Mouse (Mus musculus): ENCODE results near the gene Fkbp6. TPM values are rescaled to one million over a fixed set of nuclear protein-coding genes. Genes with fewer than 3 reads are reported as not detected.

Fkbp6 gene
- polyA plus RNA-seq, 1 experiment from 2014 or later: not detected

DNA sequence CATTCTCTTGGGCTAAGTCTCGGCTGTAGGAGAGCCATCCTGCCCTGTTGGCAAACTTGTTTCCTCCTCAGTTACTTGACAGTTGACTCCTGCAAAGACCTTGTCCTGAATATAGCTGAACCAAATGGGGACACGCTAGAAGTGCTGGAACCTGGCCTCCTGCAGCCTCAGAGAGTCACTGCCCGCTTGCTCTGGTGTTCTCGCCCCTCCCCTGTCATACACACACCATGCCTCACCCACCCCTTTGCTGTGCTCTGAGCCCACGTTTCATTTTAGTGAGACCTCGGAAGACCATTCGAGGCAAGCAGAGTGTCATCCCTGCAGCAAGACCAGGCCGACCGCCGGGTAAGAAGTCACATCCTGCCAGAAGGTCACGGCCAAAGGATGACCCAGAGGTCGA, 107.7 kb downstream of the Fkbp6 start:
- Histone ChIP-seq H3K9me3 (ENCODE audit: low read length) (no peaks in the 10 kb centered on the region), H3K27me3 (replicated peaks; ENCODE audit: insufficient read depth, low read length) (no peaks in the 10 kb centered on the region), H3K9ac (replicated peaks; ENCODE audit: low read depth) (no peak overlapping the region), H3K36me3 (ENCODE audit: insufficient read depth, low read length) (peaks cover 61% of the 10 kb centered on the region), H3K4me1 (ENCODE audit: insufficient read depth, low read depth, low read length) (no peaks in the 10 kb centered on the region), H3K4me2 (replicated peaks; ENCODE audit: low read depth, low read length) (no peak overlapping the region), H3K4me3 (ENCODE audit: low read depth, low read length) (no peak overlapping the region), H3K27ac (ENCODE audit: low read length) (no peak overlapping the region)
- WGBS: 84% methylated on average over 12 of the region's 12 CpGs
- DNase-seq (ENCODE audit: low spot score) (no peak), ATAC-seq (no peak)
- TF ChIP-seq EP300 (IDR thresholded peaks at IDR 0.05): no peak
- TF ChIP-seq CTCF (IDR thresholded peaks at IDR 0.05): no peak

Small RNA genes lying within 50 kb of the gene (microRNA-seq; reads per million reads assigned to microRNA genes)
- gene Mir7033: not detected

Other genes starting within 250 kb of the Fkbp6 start
- gene Tbl2, start 200.4 kb downstream of the Fkbp6 start, polyA plus RNA-seq (2015; fragmentation: Nextera tagmentation; extraction: Ambion mirVana): 8.7 and 9.5 TPM in 2 replicates
- 63.1 and 65.7 TPM in 2 replicates for gene Bcl7b, start 181.8 kb downstream of the Fkbp6 start, polyA plus RNA-seq (2015; fragmentation: Nextera tagmentation; extraction: Ambion mirVana)
- gene Baz1b, start 162.8 kb downstream of the Fkbp6 start, polyA plus RNA-seq (2015; fragmentation: Nextera tagmentation; extraction: Ambion mirVana): 14.6 and 19.2 TPM in 2 replicates
- gene Fzd9, start 98.8 kb downstream of the Fkbp6 start, polyA plus RNA-seq (2015; fragmentation: Nextera tagmentation; extraction: Ambion mirVana): 0.19 and 0.33 TPM in 2 replicates
- not detected in 2 replicates for gene Trim50, start 3.3 kb upstream of the Fkbp6 start, polyA plus RNA-seq (2015; fragmentation: Nextera tagmentation; extraction: Ambion mirVana)
- 13.5 and 13.6 TPM in 2 replicates for gene Nsun5, start 19.9 kb upstream of the Fkbp6 start, polyA plus RNA-seq (2015; fragmentation: Nextera tagmentation; extraction: Ambion mirVana)
- 3.9 and 4.7 TPM in 2 replicates for gene Pom121, start 44.5 kb upstream of the Fkbp6 start, polyA plus RNA-seq (2015; fragmentation: Nextera tagmentation; extraction: Ambion mirVana)
- 17.7 and 20.8 TPM in 2 replicates for gene Hip1, start 195.1 kb upstream of the Fkbp6 start, polyA plus RNA-seq (2015; fragmentation: Nextera tagmentation; extraction: Ambion mirVana)
- not detected in 2 replicates for gene Ccl26, start 213.5 kb upstream of the Fkbp6 start, polyA plus RNA-seq (2015; fragmentation: Nextera tagmentation; extraction: Ambion mirVana)
- 0.71 and 0.84 TPM in 2 replicates for gene Ccl24, start 223.0 kb upstream of the Fkbp6 start, polyA plus RNA-seq (2015; fragmentation: Nextera tagmentation; extraction: Ambion mirVana)